Mouse (Mus musculus) midbrain, embryonic 16.5 days (tissue): Measurements from ENCODE around the gene Acoxl. TPM values are rescaled to one million over a fixed set of nuclear protein-coding genes. Genes with fewer than 3 reads are reported as not detected.

Source experiments
- ATAC-seq: fragments of 200-750 bp; cut with Nextera tagmentation; 2 replicates; pipeline ENCODE4 v1.8.0; 2017; ENCODE audit warnings: moderate TSS enrichment
- H3K27ac ChIP-seq: fragments of 300-500 bp; sonication (generic); 2 replicates; pipeline ENCODE4 v1.5.1; 2014; ENCODE audit warnings: mild to moderate bottlenecking, low read length, mixed read lengths
- H3K27me3 ChIP-seq: fragments of 300-500 bp; sonication (generic); 2 replicates; pipeline ENCODE4 v1.6.1; 2014; ENCODE audit warnings: low read depth, low read length, mixed read lengths; ENCODE audit not compliant: control insufficient read depth, insufficient read depth
- H3K36me3 ChIP-seq: fragments of 300-500 bp; sonication (generic); 2 replicates; pipeline ENCODE4 v1.6.1; 2014; ENCODE audit warnings: mild to moderate bottlenecking, low read length, moderate library complexity, mixed read lengths; ENCODE audit not compliant: control insufficient read depth, insufficient read depth
- H3K4me1 ChIP-seq: fragments of 300-500 bp; sonication (generic); 2 replicates; pipeline ENCODE4 v1.6.1; 2014; ENCODE audit warnings: mild to moderate bottlenecking, low read length, mixed read lengths; ENCODE audit not compliant: control insufficient read depth, insufficient read depth
- H3K4me2 ChIP-seq: fragments of 300-500 bp; sonication (generic); 2 replicates; pipeline ENCODE4 v1.6.1; 2014; ENCODE audit warnings: mild to moderate bottlenecking, low read length, mixed read lengths
- H3K4me3 ChIP-seq: fragments of 300-500 bp; sonication (generic); 2 replicates; pipeline ENCODE4 v1.5.1; 2014; ENCODE audit warnings: low read depth, mild to moderate bottlenecking, low read length, moderate library complexity, mixed read lengths
- H3K9ac ChIP-seq: fragments of 300-500 bp; sonication (generic); 2 replicates; pipeline ENCODE4 v1.6.1; 2014; ENCODE audit warnings: low read depth, low read length, mixed read lengths
- H3K9me3 ChIP-seq: fragments of 300-500 bp; sonication (generic); replicated peaks from 2 replicates; pipeline ENCODE4 v1.6.1; 2014; ENCODE audit warnings: mild to moderate bottlenecking, low read length, mixed read lengths; ENCODE audit not compliant: control insufficient read depth, poor library complexity, severe bottlenecking
- WGBS: fragments of 180-500 bp; shearing (Covaris S2); extraction: QIAGEN DNeasy Blood & Tissue Kit; methylation state at CpG from one replicate; pipeline ENCODE4 v1.1.7; 2014; 5-methylcytosine and 5-hydroxymethylcytosine counted together
- polyA plus RNA-seq: library from polyadenylated mRNA; unstranded; fragments of >200 nt; fragmentation: Nextera tagmentation; extraction: Ambion mirVana; gene quantifications from 2 replicates; pipeline ENCODE4 v1.2.1, GENCODE M21; 2015

Gene Acoxl
- polyA plus RNA-seq, 1 experiment from 2014 or later = not detected

- Histone ChIP-seq H3K9me3 (no peaks in the 10 kb centered on the region), H3K27ac (no peak overlapping the region), H3K36me3 (no peaks in the 10 kb centered on the region), H3K27me3 (no peaks in the 10 kb centered on the region), H3K9ac (no peak overlapping the region), H3K4me2 (no peak overlapping the region), H3K4me3 (no peak overlapping the region), H3K4me1 (no peaks in the 10 kb centered on the region)
- no peak for ATAC-seq
- 83% methylated on average over 12 of the region's 12 CpGs for WGBS
These were observed 189.0 kb downstream of the Acoxl start for GRCm38 (mm10) chr2:128027696-128028095.

- Histone ChIP-seq H3K4me1 (no peaks in the 10 kb centered on the region), H3K4me3 (no peak overlapping the region), H3K27me3 (no peaks in the 10 kb centered on the region), H3K27ac (no peak overlapping the region), H3K9ac (no peak overlapping the region), H3K9me3 (no peaks in the 10 kb centered on the region), H3K4me2 (no peak overlapping the region), H3K36me3 (no peaks in the 10 kb centered on the region)
- no peak for ATAC-seq
- 82% methylated on average over 2 of the region's 2 CpGs for WGBS
These were observed 191.3 kb downstream of the Acoxl start for GRCm38 (mm10) chr2:128029968-128030367.

- Histone ChIP-seq H3K9me3 (no peaks in the 10 kb centered on the region), H3K36me3 (no peaks in the 10 kb centered on the region), H3K4me1 (no peaks in the 10 kb centered on the region), H3K27me3 (no peaks in the 10 kb centered on the region), H3K4me3 (no peak overlapping the region), H3K9ac (no peak overlapping the region), H3K27ac (no peak overlapping the region), H3K4me2 (no peak overlapping the region)
- no peak for ATAC-seq
- WGBS = 8% methylated on average over 4 of the region's 4 CpGs
These were observed 193.4 kb downstream of the Acoxl start for GRCm38 (mm10) chr2:128032111-128032510.

- no peaks in the 10 kb centered on the region for H3K36me3 ChIP-seq
- no peak overlapping the region for H3K9ac ChIP-seq
- ATAC-seq = no peak
- no peak overlapping the region for H3K27ac ChIP-seq
- WGBS = 77% methylated on average over 3 of the region's 3 CpGs
- H3K4me1 ChIP-seq = no peaks in the 10 kb centered on the region
- no peak overlapping the region for H3K4me3 ChIP-seq
- H3K4me2 ChIP-seq = no peak overlapping the region
- no peaks in the 10 kb centered on the region for H3K27me3 ChIP-seq
- 0 out of 2 replicates have a peak, but pooled peaks cover 3% of the 10 kb centered on the region for H3K9me3 ChIP-seq
These were observed 194.8 kb downstream of the Acoxl start for GRCm38 (mm10) chr2:128033503-128033902.

GRCm38 (mm10) chr2:128034066-128034665 is 195.5 kb downstream of the Acoxl start:
- H3K27me3 ChIP-seq = no peaks in the 10 kb centered on the region
- WGBS = 93% methylated on average over 9 of the region's 9 CpGs
- ATAC-seq = no peak
- no peak overlapping the region for H3K4me2 ChIP-seq
- no peak overlapping the region for H3K27ac ChIP-seq
- H3K9me3 ChIP-seq = 0 out of 2 replicates have a peak, but pooled peaks cover 3% of the 10 kb centered on the region
- H3K9ac ChIP-seq = no peak overlapping the region
- no peaks in the 10 kb centered on the region for H3K4me1 ChIP-seq
- no peak overlapping the region for H3K4me3 ChIP-seq
- no peaks in the 10 kb centered on the region for H3K36me3 ChIP-seq

GRCm38 (mm10) chr2:128038259-128038890 is 199.7 kb downstream of the Acoxl start:
- Histone ChIP-seq H3K9me3 (0 out of 2 replicates have a peak, but pooled peaks cover 3% of the 10 kb centered on the region), H3K4me1 (no peaks in the 10 kb centered on the region), H3K27me3 (no peaks in the 10 kb centered on the region), H3K27ac (no peak overlapping the region), H3K9ac (no peak overlapping the region), H3K4me2 (no peak overlapping the region), H3K36me3 (no peaks in the 10 kb centered on the region), H3K4me3 (no peak overlapping the region)
- 88% methylated on average over 5 of the region's 5 CpGs for WGBS
- ATAC-seq = no peak

GRCm38 (mm10) chr2:128041066-128041750 is 202.5 kb downstream of the Acoxl start:
- Histone ChIP-seq H3K4me3 (no peak overlapping the region), H3K4me1 (no peaks in the 10 kb centered on the region), H3K9me3 (0 out of 2 replicates have a peak, but pooled peaks cover 3% of the 10 kb centered on the region), H3K9ac (no peak overlapping the region), H3K27me3 (no peaks in the 10 kb centered on the region), H3K27ac (no peak overlapping the region), H3K4me2 (no peak overlapping the region), H3K36me3 (no peaks in the 10 kb centered on the region)
- ATAC-seq = no peak
- 84% methylated on average over 12 of the region's 12 CpGs for WGBS

GRCm38 (mm10) chr2:128046454-128046853 is 207.8 kb downstream of the Acoxl start:
- ATAC-seq = no peak
- WGBS = 56% methylated on average over 4 of the region's 4 CpGs

GRCm38 (mm10) chr2:128054905-128055304 is 216.2 kb downstream of the Acoxl start:
- H3K4me2 ChIP-seq = no peak overlapping the region
- H3K9me3 ChIP-seq = no peaks in the 10 kb centered on the region
- no peaks in the 10 kb centered on the region for H3K36me3 ChIP-seq
- no peaks in the 10 kb centered on the region for H3K4me1 ChIP-seq
- no peak overlapping the region for H3K9ac ChIP-seq
- no peak overlapping the region for H3K4me3 ChIP-seq
- H3K27me3 ChIP-seq = no peaks in the 10 kb centered on the region
- no peak for ATAC-seq
- no peak overlapping the region for H3K27ac ChIP-seq
- WGBS = 82% methylated on average over 4 of the region's 4 CpGs

More at GRCm38 (mm10) chr2:128046454-128046853, 207.8 kb downstream of the Acoxl start:
- no peak overlapping the region for H3K4me3 ChIP-seq
- H3K27ac ChIP-seq = no peak overlapping the region
- no peaks in the 10 kb centered on the region for H3K9me3 ChIP-seq
- H3K4me1 ChIP-seq = peaks cover 4% of the 10 kb centered on the region
- no peaks in the 10 kb centered on the region for H3K36me3 ChIP-seq
- H3K4me2 ChIP-seq = no peak overlapping the region
- H3K27me3 ChIP-seq = no peaks in the 10 kb centered on the region
- H3K9ac ChIP-seq = no peak overlapping the region
